Mouse (Mus musculus) layer of hippocampus, postnatal 25 days (tissue): ENCODE results near the gene Rnf121. TPM values are rescaled to one million over a fixed set of nuclear protein-coding genes. Genes with fewer than 3 reads are reported as not detected.
"Not testable (repeated sequence)": the region's sequence is repeated elsewhere in the genome, so short reads cannot be mapped to it uniquely, and the experiment has no call there.

Experiments used
- DNase-seq, 2 experiments: peaks; one replicate each; pipeline ENCODE4 v3.0.0; 2022; ENCODE audit warnings: mixed read lengths in 2 of 2, low spot score in 1 of 2; ENCODE audit errors: extremely low spot score in 1 of 2
- total RNA-seq, 2 experiments: library from RNA; stranded (reverse); gene quantifications; 2 replicates each; pipeline ENCODE4 v1.2.3; 2021

Rnf121 gene
- total RNA-seq, 2 experiments from 2014 or later: 38.4 to 39.3 TPM

DNA sequence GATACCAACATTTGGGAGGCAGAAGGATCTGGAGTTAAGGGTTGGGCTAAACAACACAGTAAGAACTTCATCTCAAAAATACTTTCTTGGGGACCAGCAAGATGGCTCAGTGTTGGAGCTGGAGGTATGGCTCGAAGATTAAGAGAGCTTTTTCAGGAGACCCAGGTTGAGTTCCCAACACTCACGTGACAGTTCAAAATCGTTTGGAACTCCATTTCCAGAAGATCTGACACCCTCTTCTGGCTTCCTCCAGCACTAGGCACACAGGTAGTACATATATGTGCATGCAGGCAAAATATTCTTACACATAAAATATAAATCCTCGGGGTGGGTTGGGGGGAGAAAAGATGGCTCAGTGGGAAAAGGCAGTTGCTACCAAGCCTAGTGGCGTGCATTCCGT is 1.1 kb upstream of the Rnf121 start:
- no peak for DNase-seq

DNA sequence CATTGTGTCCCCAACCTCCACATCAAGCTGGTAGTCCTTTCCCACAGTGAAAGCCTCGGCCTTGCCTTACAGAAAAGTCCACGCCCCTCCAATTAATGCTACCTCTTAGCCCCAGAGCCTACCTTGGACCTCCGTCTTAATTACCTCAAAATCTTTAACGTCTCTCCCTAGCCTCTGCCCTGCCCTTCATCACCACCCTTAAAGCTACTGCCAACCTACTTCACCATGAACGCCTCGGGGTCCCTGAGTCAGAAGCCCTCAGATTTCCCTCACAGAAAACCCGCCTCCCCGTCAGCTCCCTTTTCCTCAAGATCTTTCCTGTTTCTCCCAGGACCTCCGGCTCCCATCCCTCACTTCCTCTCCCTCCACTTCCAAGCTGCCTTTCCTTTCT is 619 bp downstream of the Rnf121 start:
- DNase-seq: no peak

DNA sequence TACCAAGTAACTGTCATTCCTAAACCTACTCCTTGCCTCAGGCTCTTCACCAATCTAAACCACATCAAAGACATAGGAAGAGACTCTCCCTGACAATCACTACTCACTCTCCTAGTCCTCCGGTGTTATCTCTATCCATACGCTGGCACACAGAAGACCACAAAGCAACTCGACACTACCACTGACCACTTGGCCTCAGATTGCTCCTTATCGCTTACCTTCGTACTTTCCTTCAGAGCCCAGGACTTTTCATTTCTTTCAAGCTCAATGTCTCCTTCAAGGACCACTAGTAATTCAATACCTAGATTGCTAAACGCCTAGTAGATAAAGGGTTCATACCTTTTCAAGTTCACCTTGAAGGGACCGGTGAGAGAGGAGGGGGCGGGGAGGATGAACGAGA is 1.4 kb downstream of the Rnf121 start:
- no peak for DNase-seq

DNA sequence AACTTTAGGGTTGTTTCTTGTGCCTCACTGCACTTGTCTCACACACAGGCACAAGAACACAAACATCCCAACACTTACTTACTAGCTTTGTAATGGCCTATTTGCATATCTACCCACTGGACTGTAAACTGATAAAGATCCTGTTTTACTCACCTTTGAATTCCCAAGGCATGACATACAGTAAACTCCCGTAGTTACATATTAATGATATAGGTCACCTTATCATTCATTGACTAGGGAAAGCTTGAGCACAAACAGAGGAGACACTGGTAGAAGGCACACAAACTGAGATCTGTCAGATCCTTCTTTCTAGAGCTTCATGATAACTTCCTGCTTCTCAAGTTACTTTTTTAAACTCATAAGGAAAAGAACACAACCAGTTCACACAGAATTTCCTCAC is 3.1 kb downstream of the Rnf121 start:
- no peak for DNase-seq

DNA sequence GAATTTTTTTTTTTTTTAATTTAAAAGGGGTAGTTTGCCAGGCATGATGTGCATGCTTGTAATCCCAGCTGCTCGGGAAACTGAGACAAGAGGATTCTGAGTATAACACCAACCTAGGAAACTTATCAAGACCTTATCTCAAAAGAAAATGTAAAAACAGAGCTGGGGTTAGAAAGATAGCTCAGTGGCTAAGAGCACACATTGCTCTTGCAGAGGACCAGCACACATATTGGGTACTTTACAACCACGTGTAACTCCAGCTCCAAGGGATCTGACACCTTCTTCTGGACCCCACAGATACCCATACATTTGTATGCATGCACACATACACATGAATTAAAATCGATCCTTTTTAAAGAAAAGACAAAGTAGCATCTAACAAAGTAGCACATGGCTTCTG is 3.9 kb downstream of the Rnf121 start:
- DNase-seq: no peak

DNA sequence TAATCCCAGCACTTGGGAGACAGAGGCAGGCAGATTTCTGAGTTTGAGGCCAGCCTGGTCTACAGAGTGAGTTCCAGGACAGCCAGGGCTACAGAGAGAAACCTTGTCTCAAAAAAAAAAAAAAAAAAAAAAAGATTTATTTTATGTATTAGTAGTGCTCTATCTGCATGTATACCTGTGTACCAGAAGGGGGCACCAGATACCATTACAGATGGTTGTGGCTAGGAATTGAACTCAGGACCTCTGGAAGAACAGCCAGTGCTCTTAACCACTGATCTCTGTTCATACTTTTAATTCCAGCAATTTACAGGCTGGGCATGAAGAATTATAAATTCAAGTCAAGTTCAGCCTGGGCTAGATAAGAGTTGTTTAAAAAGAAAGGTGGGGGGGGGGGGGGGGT is 16.7 kb downstream of the Rnf121 start:
- not testable (repeated sequence) for DNase-seq

DNA sequence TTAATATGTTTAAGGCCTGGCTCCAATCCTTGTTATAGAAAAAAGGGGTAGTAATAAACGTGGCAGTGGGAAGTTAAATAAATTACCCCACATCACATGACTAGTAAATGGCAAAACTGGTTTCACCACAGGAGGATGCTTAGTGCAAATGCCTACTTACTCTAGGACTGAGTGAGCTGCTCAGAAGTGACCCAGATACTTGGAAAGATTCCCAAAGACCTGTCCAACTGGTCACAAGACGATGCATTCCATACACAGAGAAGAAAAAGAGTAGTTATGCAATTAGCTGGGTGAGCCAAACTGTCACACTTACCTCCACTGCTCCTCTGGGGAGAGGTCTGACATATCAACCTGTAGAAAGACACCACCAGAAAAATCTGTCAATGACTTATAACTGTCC is 23.0 kb downstream of the Rnf121 start:
- no peak for DNase-seq

DNA sequence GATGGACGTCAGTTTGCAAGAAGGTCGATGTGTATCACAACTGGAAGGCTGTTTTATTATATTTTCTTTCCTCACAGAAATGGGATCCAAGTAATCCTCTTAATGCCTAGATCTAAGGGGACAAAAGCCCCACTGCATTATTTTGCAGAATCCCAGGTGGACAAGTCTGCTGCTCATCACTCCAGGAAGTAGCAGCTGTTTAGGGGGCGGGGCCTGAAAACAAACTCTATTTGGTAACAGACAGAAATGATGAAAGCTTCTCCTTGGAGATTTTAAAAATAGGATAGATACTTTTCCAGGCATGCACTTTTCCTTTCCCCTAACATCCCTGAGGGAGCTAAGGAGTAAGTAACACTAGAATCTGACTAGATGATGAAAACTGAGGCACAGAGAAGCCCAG is 28.0 kb downstream of the Rnf121 start:
- DNase-seq: no peak

DNA sequence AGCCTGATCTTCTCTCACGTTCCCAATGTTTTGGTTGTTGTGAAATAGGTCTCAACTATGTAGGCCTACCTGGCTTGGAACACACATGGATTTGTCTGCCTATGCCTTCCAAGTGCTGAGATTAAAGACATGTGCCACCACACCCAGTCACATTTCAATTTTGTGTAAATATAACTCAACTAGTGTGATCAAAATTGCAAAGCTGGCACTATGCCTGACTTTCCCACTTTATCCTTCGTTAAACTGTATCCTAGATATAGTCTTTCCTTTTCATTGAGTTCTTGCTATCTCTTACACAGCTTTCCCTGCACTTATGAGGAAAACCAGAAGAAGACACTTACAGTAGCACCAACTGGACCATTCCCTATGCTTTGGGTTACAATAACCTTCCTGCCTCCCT is 29.7 kb downstream of the Rnf121 start:
- DNase-seq: no peak

DNA sequence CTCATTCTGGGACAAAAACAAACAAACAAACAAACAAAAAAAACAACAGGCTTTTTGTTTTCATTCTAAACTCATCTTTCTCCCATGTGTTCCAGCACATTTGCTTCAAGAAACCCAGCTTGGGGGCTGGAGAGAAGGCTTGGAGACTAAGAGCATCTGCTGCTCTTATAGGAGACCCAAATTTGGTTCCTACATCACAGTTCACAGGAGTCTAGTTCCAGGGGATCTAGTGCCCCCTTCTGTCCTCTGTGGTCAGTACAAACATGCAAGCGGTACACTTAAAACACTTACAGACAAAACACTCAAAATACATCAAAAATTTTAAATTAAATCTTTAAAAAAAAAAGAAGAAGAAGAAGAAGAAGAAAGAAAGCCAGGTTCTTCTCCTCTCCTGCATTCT is 30.4 kb downstream of the Rnf121 start:
- DNase-seq: no peak

DNA sequence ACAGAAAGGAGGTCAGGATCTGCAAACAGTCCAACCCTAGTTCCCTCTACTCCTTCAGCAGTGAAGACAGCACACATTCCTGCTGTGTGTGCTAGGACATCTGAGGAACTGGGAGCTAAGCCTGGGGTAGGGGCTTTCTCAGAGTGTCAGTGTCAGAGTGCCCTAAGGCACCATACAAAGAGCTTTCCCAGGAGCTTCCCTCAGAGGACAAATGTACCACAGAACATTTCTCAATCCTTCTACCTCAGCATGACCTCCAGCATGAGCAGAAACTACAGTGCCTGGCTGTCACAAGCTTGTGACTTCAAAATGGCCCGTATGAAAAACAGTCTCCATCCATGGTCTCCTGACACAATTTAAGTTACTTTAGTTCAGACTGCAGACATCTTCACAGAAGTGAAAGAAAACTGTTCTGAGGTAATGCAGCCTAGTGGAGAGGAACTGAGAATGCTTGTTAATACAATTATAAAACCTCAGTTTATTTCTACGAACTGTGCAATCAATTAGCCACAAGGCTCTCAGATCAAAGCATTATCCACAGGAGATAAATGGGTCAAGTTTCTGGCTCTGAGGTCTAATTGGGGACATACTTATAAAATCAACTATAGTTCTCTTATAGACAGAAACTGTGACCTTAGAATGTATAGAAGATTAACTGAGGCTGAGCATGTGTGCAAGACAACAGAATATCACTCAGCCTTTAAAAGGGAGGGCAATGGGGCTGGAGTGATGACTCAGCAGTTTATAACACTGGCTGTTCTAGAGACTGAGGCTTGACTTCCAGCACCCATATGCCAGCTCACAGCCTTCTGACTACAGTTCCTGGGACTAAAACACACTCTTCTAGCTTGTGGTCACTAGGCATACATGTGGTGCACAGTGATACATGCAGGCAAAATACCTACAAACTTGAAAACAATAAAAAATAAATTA is 39.8 kb downstream of the Rnf121 start:
- DNase-seq: no peak

DNA sequence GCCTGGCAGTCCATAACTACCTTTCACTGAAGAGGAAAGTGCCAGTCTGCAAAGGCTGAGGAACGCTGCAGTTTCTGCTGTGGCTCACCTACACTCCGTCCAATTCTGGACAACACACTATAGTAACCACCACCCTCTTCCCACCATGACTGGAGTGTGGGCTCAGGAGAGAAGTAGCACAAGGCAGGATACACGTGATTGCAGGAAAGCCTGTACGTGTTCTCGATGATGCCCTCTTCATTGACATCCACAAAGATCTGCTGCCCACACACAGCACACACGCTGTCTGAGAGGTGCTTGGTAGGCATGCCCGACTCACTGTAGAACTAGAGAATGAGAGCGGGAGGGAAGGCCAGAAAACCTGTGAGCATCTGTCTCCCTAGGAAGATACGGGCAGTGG is 41.4 kb downstream of the Rnf121 start:
- no peak for DNase-seq

DNA sequence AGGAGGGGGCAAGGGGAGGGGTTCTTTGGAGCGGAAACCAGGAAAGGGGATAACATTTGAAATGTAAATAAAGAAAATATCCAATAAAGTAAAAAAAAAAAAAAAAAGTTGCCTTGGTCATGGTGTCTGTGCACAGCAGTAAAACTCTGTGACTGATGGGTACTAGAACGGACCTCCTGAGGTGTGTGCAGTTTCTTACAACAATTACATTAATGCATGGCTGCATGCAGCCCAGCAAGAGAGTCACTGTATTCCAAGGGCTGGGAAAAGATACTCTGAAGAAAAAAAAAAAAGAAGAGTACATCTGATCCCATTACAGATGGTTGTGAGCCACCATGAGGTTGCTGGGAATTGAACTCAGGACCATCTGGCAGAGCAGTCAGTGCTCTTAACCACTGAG is 44.3 kb downstream of the Rnf121 start:
- DNase-seq: not testable (repeated sequence)

DNA sequence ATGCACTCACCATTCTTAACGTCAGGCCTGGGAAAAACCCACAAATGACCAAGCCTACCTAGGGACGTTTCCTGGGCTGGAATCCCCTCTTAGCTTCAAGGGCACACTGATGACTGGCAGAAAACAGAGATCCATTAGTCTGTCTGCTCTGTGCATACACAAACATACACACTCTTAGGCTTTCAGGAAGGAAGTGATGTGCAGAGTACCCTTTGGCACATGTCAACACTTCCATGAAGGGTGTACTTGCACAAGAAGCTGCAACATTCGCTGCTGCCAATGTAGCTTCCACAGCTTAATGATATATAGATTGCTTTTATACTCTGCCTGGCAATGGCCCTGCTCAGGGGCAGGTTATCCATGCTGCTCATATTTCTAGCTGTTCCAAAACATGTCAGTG is 45.9 kb downstream of the Rnf121 start:
- no peak for DNase-seq

DNA sequence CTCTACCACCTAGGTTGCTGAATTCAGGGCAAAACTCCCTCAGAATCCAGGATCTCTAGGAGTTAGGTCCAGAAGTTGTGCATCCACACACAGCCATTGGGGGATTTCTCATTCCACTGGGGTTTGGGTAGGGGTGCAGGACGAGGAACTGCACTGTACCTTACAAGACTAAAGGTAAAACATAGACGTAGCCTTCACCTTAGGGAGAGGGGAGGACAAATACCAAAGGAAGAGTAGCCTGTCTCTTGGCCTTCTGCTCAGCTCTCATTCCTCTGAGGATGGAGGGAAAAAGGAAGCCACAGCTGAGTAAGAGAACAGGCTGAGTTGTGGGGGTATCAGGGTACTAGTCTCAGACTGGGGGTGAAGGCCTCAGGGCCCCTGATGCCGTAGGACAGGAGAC is 46.7 kb downstream of the Rnf121 start, which contains the start of gene Il18bp:
Gene Il18bp (minus strand): TSS at position 101 of the 400 bp plus-strand sequence.
- DNase-seq: no peak

DNA sequence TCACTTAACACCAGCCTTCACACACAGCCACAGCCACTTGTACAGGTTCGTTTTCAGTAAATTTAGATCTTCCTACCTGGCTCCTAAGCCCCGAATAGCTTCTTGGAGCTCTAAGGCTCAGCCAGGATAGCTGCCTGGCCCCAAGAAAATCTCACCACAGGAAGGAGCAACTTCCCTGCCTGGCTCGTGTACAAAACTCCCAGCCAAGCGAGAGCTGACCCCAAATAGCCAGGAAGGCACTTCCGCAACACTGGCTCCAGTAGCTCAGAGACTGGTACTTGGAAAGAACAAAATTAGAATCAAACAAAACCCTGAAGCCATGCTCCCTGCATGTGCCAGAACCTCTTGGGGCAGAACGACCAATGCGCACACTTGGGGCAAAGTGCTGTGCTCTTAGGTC is 47.2 kb downstream of the Rnf121 start:
- DNase-seq: no peak

DNA sequence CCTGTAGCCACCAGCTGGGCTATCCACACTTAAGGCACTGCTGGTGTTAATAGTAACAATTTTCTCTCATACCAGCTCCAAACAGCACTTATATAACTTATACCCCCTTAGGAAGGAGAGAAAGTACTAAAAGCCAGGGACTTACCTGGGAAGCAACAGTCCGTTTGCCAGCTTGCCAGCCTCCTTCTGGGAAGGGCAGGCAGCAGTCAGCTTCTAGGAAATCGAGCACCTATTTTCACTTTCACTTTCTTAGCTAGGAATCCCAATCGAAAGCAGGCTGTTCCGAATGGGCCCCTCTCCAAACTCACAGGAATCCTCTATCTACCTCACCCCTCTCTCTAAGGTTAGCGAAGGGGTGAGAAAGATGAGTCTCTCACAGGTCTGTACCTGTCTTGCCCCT is 47.8 kb downstream of the Rnf121 start:
- DNase-seq: no peak

DNA sequence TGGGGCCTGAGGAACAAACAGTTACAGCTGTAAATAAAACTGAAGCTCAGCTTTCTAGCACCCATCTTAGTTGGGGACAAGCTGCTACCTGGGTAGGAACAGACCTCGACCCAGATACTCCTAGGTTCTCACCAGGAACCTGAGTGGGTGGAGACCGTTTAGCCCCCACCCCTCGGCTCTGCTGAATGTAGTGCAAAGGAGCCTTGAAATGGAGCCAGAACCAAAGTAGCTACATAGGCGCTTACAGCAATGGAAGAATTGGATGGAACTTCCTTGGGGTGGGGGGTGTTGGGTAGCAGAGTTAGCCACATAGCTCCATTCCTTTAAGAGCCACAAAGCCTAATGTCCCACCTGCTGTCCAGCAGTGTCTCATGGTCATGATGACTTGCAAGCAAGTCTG is 48.3 kb downstream of the Rnf121 start:
- no peak for DNase-seq

DNA sequence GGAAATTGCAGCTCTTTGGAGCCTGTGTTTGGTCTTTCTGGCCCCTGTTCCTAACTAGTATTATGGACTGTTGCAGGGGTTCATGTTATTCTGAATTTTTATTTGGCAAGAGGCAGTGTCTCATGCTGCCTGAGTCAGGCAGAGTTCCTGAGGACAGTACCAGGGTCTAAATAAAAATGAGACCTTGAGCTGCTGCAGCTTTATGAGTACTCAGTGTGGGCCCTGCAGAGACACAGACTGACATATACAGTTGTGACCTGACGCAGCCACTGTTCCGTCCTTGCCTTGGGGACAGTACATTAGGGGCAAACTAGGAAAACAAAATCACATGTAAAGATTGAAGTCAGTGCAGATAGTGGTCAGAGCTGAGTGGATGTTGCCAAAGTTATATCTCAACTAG is 50.3 kb downstream of the Rnf121 start:
- DNase-seq: no peak

DNA sequence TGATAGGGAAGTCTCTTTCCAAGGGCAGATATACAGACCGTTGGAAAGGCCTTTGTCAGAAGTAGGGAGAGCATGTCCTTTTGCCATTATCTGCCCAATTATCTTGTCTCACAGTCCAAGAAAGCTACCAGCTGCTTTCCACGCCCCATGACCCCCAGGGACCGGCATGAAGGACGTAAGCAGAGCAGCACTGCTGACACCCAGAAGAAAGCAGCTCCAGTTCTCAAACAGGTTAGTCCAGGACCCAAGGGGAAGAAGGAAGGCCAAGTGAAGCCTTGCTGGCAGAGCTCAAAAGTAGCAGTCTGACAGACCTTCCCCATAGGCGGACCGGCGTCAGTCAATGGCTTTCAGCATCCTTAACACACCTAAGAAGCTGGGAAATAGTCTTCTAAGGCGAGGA is 51.9 kb downstream of the Rnf121 start:
- no peak for DNase-seq

DNA sequence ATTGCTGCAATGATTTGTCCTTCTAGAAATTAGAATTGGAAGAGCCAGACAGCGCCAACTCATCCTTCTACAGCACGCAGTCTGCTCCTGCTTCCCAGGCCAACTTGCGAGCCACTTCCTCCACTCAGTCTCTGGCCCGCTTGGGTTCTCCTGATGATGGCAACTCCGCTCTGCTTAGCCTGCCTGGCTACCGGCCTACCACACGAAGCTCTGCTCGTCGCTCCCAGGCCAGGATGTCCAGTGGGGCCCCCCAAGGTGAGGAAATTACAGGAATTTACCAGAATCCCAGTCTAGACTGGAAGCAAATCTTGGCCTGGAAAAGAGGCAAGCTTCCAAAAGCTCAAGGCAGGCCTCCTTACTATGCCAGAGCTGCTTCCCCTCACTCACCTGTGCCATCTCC is 53.4 kb downstream of the Rnf121 start:
- no peak for DNase-seq

DNA sequence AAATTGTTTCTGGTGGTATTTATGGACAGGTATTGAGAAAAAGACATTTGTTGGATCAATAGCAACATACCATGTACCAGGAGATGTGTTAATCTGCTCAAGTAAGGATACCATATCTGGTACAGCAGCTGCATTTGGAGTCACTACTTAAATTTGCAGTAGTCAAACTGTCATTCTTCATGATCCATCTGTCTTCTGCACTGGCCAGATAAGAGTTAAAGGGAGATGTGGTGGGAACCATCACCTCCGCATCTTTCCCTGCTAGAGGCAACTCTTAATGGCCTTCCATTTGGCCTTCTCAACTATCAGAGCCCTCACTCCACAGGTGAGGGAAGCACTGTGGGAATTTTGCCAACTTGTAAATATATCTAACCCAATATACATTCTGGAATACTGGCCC is 58.7 kb downstream of the Rnf121 start:
- DNase-seq: no peak
